Mouse (Mus musculus): Measurements from ENCODE around the gene Dtl.

Dtl gene

GRCm38 (mm10) chr1:191575458-191576247 is at the start of gene Dtl, which contains the start of gene Ints7:
Dtl (minus strand) TSS chr1:191575544.
Ints7 (plus strand) TSS chr1:191575636.
- peak; percentile 100 for DNase-seq (ENCODE audit: low spot score)

- DNase-seq (ENCODE audit: low spot score), result no peak
Measured at GRCm38 (mm10) chr1:191625026-191625425, 49.7 kb upstream of the Dtl start.

GRCm38 (mm10) chr1:191624492-191624891 is 49.1 kb upstream of the Dtl start:
- no peak for DNase-seq (ENCODE audit: low spot score)

- DNase-seq (ENCODE audit: low spot score), result no peak
Measured at GRCm38 (mm10) chr1:191622801-191623200, 47.5 kb upstream of the Dtl start.

GRCm38 (mm10) chr1:191621096-191621495 is 45.8 kb upstream of the Dtl start:
- no peak for DNase-seq (ENCODE audit: low spot score)

- no peak for DNase-seq (ENCODE audit: low spot score)
Measured at GRCm38 (mm10) chr1:191618067-191618766, 42.9 kb upstream of the Dtl start.

GRCm38 (mm10) chr1:191617589-191617988 is 42.2 kb upstream of the Dtl start:
- no peak for DNase-seq (ENCODE audit: low spot score)

GRCm38 (mm10) chr1:191616245-191616644 is 40.9 kb upstream of the Dtl start:
- DNase-seq (ENCODE audit: low spot score), result no peak

- no peak for DNase-seq (ENCODE audit: low spot score)
Measured at GRCm38 (mm10) chr1:191612877-191613276, 37.5 kb upstream of the Dtl start.

GRCm38 (mm10) chr1:191611686-191612085 is 36.3 kb upstream of the Dtl start:
- no peak for DNase-seq (ENCODE audit: low spot score)

- no peak for DNase-seq (ENCODE audit: low spot score)
Measured at GRCm38 (mm10) chr1:191610357-191610756, 35.0 kb upstream of the Dtl start.

GRCm38 (mm10) chr1:191609578-191609977 is 34.2 kb upstream of the Dtl start:
- DNase-seq (ENCODE audit: low spot score), result no peak

GRCm38 (mm10) chr1:191609051-191609450 is 33.7 kb upstream of the Dtl start:
- no peak for DNase-seq (ENCODE audit: low spot score)

- DNase-seq (ENCODE audit: low spot score), result no peak
Measured at GRCm38 (mm10) chr1:191604690-191605089, 29.3 kb upstream of the Dtl start.

- DNase-seq (ENCODE audit: low spot score), result no peak
Measured at GRCm38 (mm10) chr1:191599210-191599609, 23.9 kb upstream of the Dtl start.

GRCm38 (mm10) chr1:191596076-191596475 is 20.7 kb upstream of the Dtl start:
- DNase-seq (ENCODE audit: low spot score), result no peak

GRCm38 (mm10) chr1:191592016-191592720 is 16.8 kb upstream of the Dtl start:
- no peak for DNase-seq (ENCODE audit: low spot score)

GRCm38 (mm10) chr1:191588749-191589148 is 13.4 kb upstream of the Dtl start:
- no peak for DNase-seq (ENCODE audit: low spot score)

GRCm38 (mm10) chr1:191587062-191587461 is 11.7 kb upstream of the Dtl start:
- no peak for DNase-seq (ENCODE audit: low spot score)

GRCm38 (mm10) chr1:191585704-191586103 is 10.4 kb upstream of the Dtl start:
- DNase-seq (ENCODE audit: low spot score), result no peak

GRCm38 (mm10) chr1:191584483-191584882 is 9.1 kb upstream of the Dtl start:
- no peak for DNase-seq (ENCODE audit: low spot score)

- DNase-seq (ENCODE audit: low spot score), result no peak
Measured at GRCm38 (mm10) chr1:191583836-191584235, 8.5 kb upstream of the Dtl start.

GRCm38 (mm10) chr1:191581641-191582040 is 6.3 kb upstream of the Dtl start:
- DNase-seq (ENCODE audit: low spot score), result no peak

Measured in testis, postnatal 10 days (tissue).